Mouse (Mus musculus): ENCODE data around the gene Mxd1.

The Mxd1 gene

GRCm38 (mm10) chr6:86668580-86669239, at the start of gene Mxd1:
TSS of gene Mxd1 (minus strand) at chr6:86669161.
- no peak for TF ChIP-seq GATA4 (IDR thresholded peaks at IDR 0.05; ENCODE audit: insufficient replicate concordance, low read length)

- no peak for TF ChIP-seq GATA4 (IDR thresholded peaks at IDR 0.05; ENCODE audit: insufficient replicate concordance, low read length)
Measured at GRCm38 (mm10) chr6:86708072-86708774, 39.3 kb upstream of the Mxd1 start.

- no peak for TF ChIP-seq GATA4 (IDR thresholded peaks at IDR 0.05; ENCODE audit: insufficient replicate concordance, low read length)
Measured at GRCm38 (mm10) chr6:86702577-86702976, 33.6 kb upstream of the Mxd1 start.

- no peak for TF ChIP-seq GATA4 (IDR thresholded peaks at IDR 0.05; ENCODE audit: insufficient replicate concordance, low read length)
Measured at GRCm38 (mm10) chr6:86697903-86698302, 28.9 kb upstream of the Mxd1 start.

GRCm38 (mm10) chr6:86696213-86696612, 27.3 kb upstream of the Mxd1 start:
- no peak for TF ChIP-seq GATA4 (IDR thresholded peaks at IDR 0.05; ENCODE audit: insufficient replicate concordance, low read length)

- no peak for TF ChIP-seq GATA4 (IDR thresholded peaks at IDR 0.05; ENCODE audit: insufficient replicate concordance, low read length)
Measured at GRCm38 (mm10) chr6:86694465-86694864, 25.5 kb upstream of the Mxd1 start.

- no peak for TF ChIP-seq GATA4 (IDR thresholded peaks at IDR 0.05; ENCODE audit: insufficient replicate concordance, low read length)
Measured at GRCm38 (mm10) chr6:86689671-86690070, 20.7 kb upstream of the Mxd1 start.

- TF ChIP-seq GATA4 (IDR thresholded peaks at IDR 0.05; ENCODE audit: insufficient replicate concordance, low read length): no peak
Measured at GRCm38 (mm10) chr6:86686971-86687370, 18.0 kb upstream of the Mxd1 start.

- no peak for TF ChIP-seq GATA4 (IDR thresholded peaks at IDR 0.05; ENCODE audit: insufficient replicate concordance, low read length)
Measured at GRCm38 (mm10) chr6:86684655-86685011, 15.7 kb upstream of the Mxd1 start.

GRCm38 (mm10) chr6:86683872-86684654, 15.1 kb upstream of the Mxd1 start, which contains the start of gene Snrnp27:
TSS of gene Snrnp27 (minus strand) at chr6:86684522.
- TF ChIP-seq GATA4 (IDR thresholded peaks at IDR 0.05; ENCODE audit: insufficient replicate concordance, low read length): no peak

GRCm38 (mm10) chr6:86681289-86681688, 12.3 kb upstream of the Mxd1 start:
- no peak for TF ChIP-seq GATA4 (IDR thresholded peaks at IDR 0.05; ENCODE audit: insufficient replicate concordance, low read length)

- TF ChIP-seq GATA4 (IDR thresholded peaks at IDR 0.05; ENCODE audit: insufficient replicate concordance, low read length): no peak
Measured at GRCm38 (mm10) chr6:86678341-86678740, 9.4 kb upstream of the Mxd1 start.

- TF ChIP-seq GATA4 (IDR thresholded peaks at IDR 0.05; ENCODE audit: insufficient replicate concordance, low read length): no peak
Measured at GRCm38 (mm10) chr6:86670873-86671272, 1.9 kb upstream of the Mxd1 start.

GRCm38 (mm10) chr6:86669240-86669727, 323 bp upstream of the Mxd1 start:
- peak; percentile 39; the same call in 1 of the 2 replicates for TF ChIP-seq GATA4 (IDR thresholded peaks at IDR 0.05; ENCODE audit: insufficient replicate concordance, low read length)

GRCm38 (mm10) chr6:86667061-86667460, 1.9 kb downstream of the Mxd1 start:
- TF ChIP-seq GATA4 (IDR thresholded peaks at IDR 0.05; ENCODE audit: insufficient replicate concordance, low read length): no peak

Data from liver, adult (tissue).